Mouse (Mus musculus) gastrocnemius, adult 2 months (tissue): ENCODE results near the gene Zfp750. TPM values are rescaled to one million over a fixed set of nuclear protein-coding genes. Genes with fewer than 3 reads are reported as not detected.

Experiments
- DNase-seq: peaks from one replicate; pipeline ENCODE4 v3.0.0; 2022
- H3K27ac ChIP-seq: fragments of 200-600 bp; 2 replicates; pipeline ENCODE4 v1.8.1; 2022; ENCODE audit warnings: mild to moderate bottlenecking
- H3K4me3 ChIP-seq: fragments of 200-600 bp; 2 replicates; pipeline ENCODE4 v1.8.1; 2022; ENCODE audit warnings: mild to moderate bottlenecking, moderate library complexity
- CTCF ChIP-seq: fragments of 200-600 bp; IDR thresholded peaks from 2 replicates; pipeline ENCODE4 v1.8.1; 2022; ENCODE audit warnings: antibody characterized with exemption, mild to moderate bottlenecking, moderate library complexity
- intact Hi-C: fragments of 180-260 bp; cut with DNase I; formaldehyde crosslinking; loops from one replicate; pipeline ENCODE4 v1.15.1; 2025
- total RNA-seq, 2 experiments: library from RNA; stranded (reverse); gene quantifications; 2 replicates each; pipeline ENCODE4 v1.2.3; 2021

Gene Zfp750
- total RNA-seq, 2 experiments from 2014 or later, result 0.48 to 0.50 TPM

GRCm38 (mm10) chr11:121481129-121481528 lies 38.0 kb downstream of the Zfp750 start:
- no peak overlapping the region for H3K4me3 ChIP-seq
- TF ChIP-seq CTCF, result no peak
- DNase-seq, result no peak
- intact Hi-C loops, result no loop called here
- H3K27ac ChIP-seq, result no peak overlapping the region

DNA sequence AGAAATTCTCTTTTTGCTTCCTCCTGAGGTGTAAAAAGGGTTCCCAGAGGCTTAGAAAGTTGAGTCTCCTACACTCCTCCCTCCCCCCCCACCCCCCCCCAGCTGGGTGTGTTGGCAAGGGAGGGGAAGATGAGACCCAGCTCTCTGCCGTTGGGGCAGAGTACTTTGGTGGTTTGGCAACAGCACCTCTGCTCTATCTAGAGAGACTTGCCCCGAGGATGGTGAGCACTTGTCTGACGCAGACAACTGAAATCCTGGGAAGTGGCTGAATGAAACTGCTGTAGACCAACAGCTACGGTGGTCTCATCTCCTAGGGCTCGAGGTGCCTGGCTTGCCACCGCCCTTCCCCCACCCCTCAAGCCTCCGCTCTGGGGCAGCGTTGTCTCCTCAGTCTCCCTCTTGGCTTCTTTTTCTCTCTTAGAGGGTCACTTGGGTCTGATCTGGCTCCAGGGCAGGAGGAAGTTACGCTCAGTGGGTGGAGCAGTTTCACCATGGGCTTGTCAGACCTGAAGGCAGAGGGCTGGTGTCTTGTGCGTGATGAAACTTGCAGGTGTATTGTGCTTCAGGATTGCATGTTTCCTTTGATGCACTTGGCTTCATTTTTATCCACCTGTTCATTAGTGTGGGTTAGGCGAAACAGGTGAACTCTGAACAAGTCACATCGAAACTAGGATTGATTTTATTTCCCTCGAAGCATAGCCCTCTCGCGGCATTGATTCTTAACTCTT lies 39.5 kb downstream of the Zfp750 start:
- no peak overlapping the region for H3K4me3 ChIP-seq
- intact Hi-C loops, result loop anchor here (5.0 kb wide), 2 partner anchors 63 to 173 kb away; no protein-coding TSS in a partner anchor
- no peak for TF ChIP-seq CTCF
- H3K27ac ChIP-seq, result no peak overlapping the region
- DNase-seq, result no peak

DNA sequence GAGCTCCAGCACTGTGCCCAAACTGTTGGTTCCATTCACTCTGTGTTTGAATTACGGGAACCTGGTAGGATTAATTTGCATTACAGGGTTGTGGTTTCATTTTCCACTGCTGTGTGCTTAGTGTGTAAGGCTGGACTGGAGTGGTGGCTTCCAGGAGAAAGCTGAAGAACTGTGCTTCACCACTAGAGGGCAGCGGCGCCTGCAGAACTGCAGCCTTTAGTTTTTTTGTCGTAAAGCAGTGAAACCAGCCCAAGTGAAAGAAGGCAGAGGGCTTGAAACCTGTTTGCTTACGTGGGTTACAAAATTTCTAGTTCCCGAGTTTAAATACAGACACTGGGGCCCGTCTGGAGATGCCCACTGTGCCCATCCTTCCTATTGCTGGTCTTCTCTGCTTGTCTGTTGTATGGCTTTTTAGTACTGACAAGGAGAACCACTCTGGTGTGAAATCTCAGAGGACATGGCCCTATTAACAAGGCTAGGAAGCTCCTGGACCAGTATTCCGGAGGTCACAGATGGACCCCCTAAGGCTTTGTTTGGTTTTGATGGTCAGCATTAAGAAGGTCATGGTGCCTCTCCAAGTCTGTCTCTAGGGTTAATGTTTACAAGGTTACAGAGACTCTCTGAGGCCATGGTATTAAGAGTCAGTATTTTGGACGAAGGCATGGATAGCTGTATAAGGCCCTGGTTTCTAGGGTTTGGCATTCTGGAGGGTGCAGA lies 43.3 kb downstream of the Zfp750 start:
- peak; percentile 91 for TF ChIP-seq CTCF
- Histone ChIP-seq H3K27ac (no peak overlapping the region), H3K4me3 (no peak overlapping the region)
- DNase-seq, result peak; percentile 78
- intact Hi-C loops, result loop anchor here (5.0 kb wide), 2 partner anchors 66 to 176 kb away; no protein-coding TSS in a partner anchor

GRCm38 (mm10) chr11:121474831-121475230 lies 44.3 kb downstream of the Zfp750 start:
- intact Hi-C loops, result loop anchor here (5.0 kb wide), 2 partner anchors 67 to 177 kb away; no protein-coding TSS in a partner anchor

GRCm38 (mm10) chr11:121467408-121467807 lies 51.7 kb downstream of the Zfp750 start:
- intact Hi-C loops, result no loop called here
- DNase-seq, result no peak
- no peak overlapping the region for H3K4me3 ChIP-seq
- TF ChIP-seq CTCF, result no peak
- H3K27ac ChIP-seq, result no peak overlapping the region

More at GRCm38 (mm10) chr11:121474831-121475230, 44.3 kb downstream of the Zfp750 start:
- no peak overlapping the region for H3K27ac ChIP-seq
- no peak for TF ChIP-seq CTCF
- no peak for DNase-seq
- H3K4me3 ChIP-seq, result no peak overlapping the region

Other genes starting within 250 kb of the Zfp750 start
- gene Wdr45b, start 164.9 kb downstream of the Zfp750 start, total RNA-seq, result 10 to 100 TPM; 21.1 to 21.6 TPM
- 10 to 100 TPM in 1 of 2 experiments, 1 to 10 TPM in 1; 9.9 to 11.8 TPM for gene Rab40b, start 131.1 kb downstream of the Zfp750 start, total RNA-seq
- gene Fn3krp, start 97.9 kb downstream of the Zfp750 start, total RNA-seq, result 1 to 10 TPM; 3.7 to 4.8 TPM
- gene Fn3k, start 84.4 kb downstream of the Zfp750 start, total RNA-seq, result 10 to 100 TPM; 17.6 to 20.6 TPM
- gene Tbcd, start 67.4 kb downstream of the Zfp750 start, total RNA-seq, result 10 to 100 TPM; 13.8 to 14.8 TPM
- gene B3gntl1, start 153.8 kb upstream of the Zfp750 start, total RNA-seq, result 1 to 10 TPM; 2.2 to 3.0 TPM
- 10 to 100 TPM in 1 of 2 experiments, 1 to 10 TPM in 1; 7.8 to 13.7 TPM for gene Metrnl, start 182.2 kb upstream of the Zfp750 start, total RNA-seq